ENCODE assay signal across 22 mouse cellular contexts in genomic region chr6:31499836-31500235, GRCm38 (mm10).
DNase-seq lines count a peak whose midpoint lies in the region; ATAC-seq lines count a peak whose summit lies in the region.
"Had no signal": no experiment of that assay in that cellular context is flagged by ENCODE, and none has a peak within 500 bp of the region (broad histone marks: within the 10 kb centered on the region; RNA-seq: fewer than 3 reads in every experiment).

No protein-coding gene starts in this region.

- ATAC-seq in kidney, embryonic 15.5 days (replicated peaks; ENCODE audit: low FRiP score): no peak
- ATAC-seq: forebrain, embryonic 14.5 days had no signal

- 80% methylated on average over 10 of the region's 10 CpGs for WGBS in kidney, embryonic 15.5 days

- H3K9ac ChIP-seq in kidney, embryonic 15.5 days: no peak overlapping the region
- H3K9ac ChIP-seq: embryonic facial prominence, embryonic 13.5 days; embryonic facial prominence, embryonic 15.5 days; forebrain, embryonic 12.5 days had no signal

- DNase-seq in kidney, adult 18-20 months: peak; percentile 29
- peak; percentile 26 to 45 for DNase-seq in kidney, adult 8-10 months
- DNase-seq in kidney, adult 11 months: no peak
- peak; percentile 36 to 54 for DNase-seq in kidney, postnatal 36 days
- no peak for DNase-seq in kidney, postnatal 10 days
- DNase-seq: adrenal gland, adult 2 months; adrenal gland, postnatal 10 days; adrenal gland, postnatal 25 days; cerebellum, adult 11 months; cerebellum, adult 18-20 months; cerebellum, adult 8-10 months; cerebellum, adult 9-11 months; cerebellum, postnatal 14 days; cerebellum, postnatal 36 days; embryo, embryonic 11 days had no signal

- H3K9me3 ChIP-seq in kidney, embryonic 15.5 days (replicated peaks): no peaks in the 10 kb centered on the region
- H3K9me3 ChIP-seq: embryonic facial prominence, embryonic 13.5 days; embryonic facial prominence, embryonic 15.5 days; forebrain, embryonic 10.5 days; forebrain, embryonic 12.5 days had no signal

- H3K27ac ChIP-seq in kidney, embryonic 15.5 days: no peak overlapping the region
- H3K27ac ChIP-seq: embryonic facial prominence, embryonic 13.5 days; embryonic facial prominence, embryonic 15.5 days; forebrain, embryonic 10.5 days; forebrain, embryonic 12.5 days had no signal

- H3K27me3 ChIP-seq in kidney, embryonic 15.5 days: no peaks in the 10 kb centered on the region
- H3K27me3 ChIP-seq: embryonic facial prominence, embryonic 13.5 days; embryonic facial prominence, embryonic 15.5 days; forebrain, embryonic 12.5 days had no signal

- H3K4me2 ChIP-seq in kidney, embryonic 15.5 days: no peak overlapping the region
- H3K4me2 ChIP-seq: embryonic facial prominence, embryonic 13.5 days; embryonic facial prominence, embryonic 15.5 days; forebrain, embryonic 12.5 days had no signal

- H3K4me3 ChIP-seq in kidney, embryonic 15.5 days (replicated peaks): no peak overlapping the region
- H3K4me3 ChIP-seq: embryonic facial prominence, embryonic 13.5 days; embryonic facial prominence, embryonic 15.5 days; erythroblast, embryonic 14.5 days; forebrain, embryonic 10.5 days; forebrain, embryonic 12.5 days had no signal

- 0 out of 2 replicates have a peak, but pooled peaks cover 2% of the 10 kb centered on the region for H3K4me1 ChIP-seq in kidney, embryonic 15.5 days
- H3K4me1 ChIP-seq: embryonic facial prominence, embryonic 13.5 days; embryonic facial prominence, embryonic 15.5 days had no signal

- peaks cover 69% of the 10 kb centered on the region for H3K36me3 ChIP-seq in kidney, embryonic 15.5 days

Comparison
In these comparisons a context has a peak if more than half of its experiments do, and no peak if none do; other contexts are left out.
1. DNase-seq: peak in kidney, adult 18-20 months (single experiment), kidney, adult 8-10 months (2 of 2) and kidney, postnatal 36 days (2 of 2); none in kidney, adult 11 months (single experiment) and kidney, postnatal 10 days (single experiment).